Mouse (Mus musculus) spleen, postnatal 36 days (tissue): ENCODE measurements at regions not wholly inside any gene's neighbourhood (a gene's known extent, or its start where the extent isn't known, plus 50 kb on each side); places are given as distances from the start of the nearest gene placed in this dataset.
"Not testable (repeated sequence)": the region's sequence is repeated elsewhere in the genome, so short reads cannot be mapped to it uniquely, and the experiment has no call there.

Source experiments
- DNase-seq, 2 experiments: peaks; one replicate each; pipeline ENCODE4 v3.0.0; 2022; ENCODE audit warnings: low spot score in 2 of 2, mixed read lengths in 1 of 2

GRCm38 (mm10) chr7:113010150-113010549 is 56.4 kb downstream of the Rassf10 start:
- no peak for DNase-seq

GRCm38 (mm10) chr7:113017092-113017755 is 63.5 kb downstream of the Rassf10 start:
- DNase-seq: no peak

GRCm38 (mm10) chr7:113021412-113021811 is 67.7 kb downstream of the Rassf10 start:
- DNase-seq: no peak

GRCm38 (mm10) chr7:113022516-113022915 is 68.8 kb downstream of the Rassf10 start:
- DNase-seq: no peak

- no peak for DNase-seq
Observed at GRCm38 (mm10) chr7:113025758-113026157, 72.0 kb downstream of the Rassf10 start.

- DNase-seq: no peak
Observed at GRCm38 (mm10) chr7:113026290-113027075, 72.7 kb downstream of the Rassf10 start.

- DNase-seq: no peak
Observed at GRCm38 (mm10) chr7:113027125-113027801, 73.5 kb downstream of the Rassf10 start.

GRCm38 (mm10) chr7:113030053-113030752 is 76.4 kb downstream of the Rassf10 start:
- DNase-seq: no peak

- no peak for DNase-seq
Observed at GRCm38 (mm10) chr7:113035751-113036150, 82.0 kb downstream of the Rassf10 start.

- DNase-seq: no peak
Observed at GRCm38 (mm10) chr7:113037825-113038613, 84.3 kb downstream of the Rassf10 start.

- no peak for DNase-seq
Observed at GRCm38 (mm10) chr7:113038906-113039671, 85.3 kb downstream of the Rassf10 start.

- not testable (repeated sequence) for DNase-seq
Observed at GRCm38 (mm10) chr7:113045613-113046159, 91.9 kb downstream of the Rassf10 start.

- no peak for DNase-seq
Observed at GRCm38 (mm10) chr7:113046406-113046805, 92.6 kb downstream of the Rassf10 start.

GRCm38 (mm10) chr7:113047583-113047982 is 93.8 kb downstream of the Rassf10 start:
- no peak for DNase-seq

GRCm38 (mm10) chr7:113048097-113048795 is 94.5 kb downstream of the Rassf10 start:
- no peak for DNase-seq

GRCm38 (mm10) chr7:113049440-113049839 is 95.7 kb downstream of the Rassf10 start:
- no peak for DNase-seq

GRCm38 (mm10) chr7:113052952-113053351 is 99.2 kb downstream of the Rassf10 start:
- DNase-seq: no peak

- no peak for DNase-seq
Observed at GRCm38 (mm10) chr7:113056421-113056820, 102.7 kb downstream of the Rassf10 start.

- DNase-seq: no peak
Observed at GRCm38 (mm10) chr7:113059211-113059966, 105.6 kb downstream of the Rassf10 start.
